Mouse (Mus musculus) limb, embryonic 10.5 days (tissue): ENCODE measurements around the gene Mdga1. TPM values are rescaled to one million over a fixed set of nuclear protein-coding genes. Genes with fewer than 3 reads are reported as not detected.

Experiments
- DNase-seq: peaks from one replicate; pipeline ENCODE4 v3.0.0-alpha.2; 2017; ENCODE audit warnings: low spot score
- H3K27ac ChIP-seq: fragments of 300-500 bp; sonication (generic); 2 replicates; pipeline ENCODE4 v1.5.1; 2016; ENCODE audit warnings: mild to moderate bottlenecking
- H3K27me3 ChIP-seq: fragments of 300-500 bp; sonication (generic); 2 replicates; pipeline ENCODE4 v1.6.1; 2016; ENCODE audit warnings: low read depth, mild to moderate bottlenecking; ENCODE audit not compliant: poor library complexity, severe bottlenecking
- H3K36me3 ChIP-seq: fragments of 300-500 bp; sonication (generic); 2 replicates; pipeline ENCODE4 v1.6.1; 2016; ENCODE audit warnings: mild to moderate bottlenecking, moderate library complexity
- H3K4me1 ChIP-seq: fragments of 300-500 bp; sonication (generic); 2 replicates; pipeline ENCODE4 v1.6.1; 2016
- H3K4me3 ChIP-seq: fragments of 300-500 bp; sonication (generic); 2 replicates; pipeline ENCODE4 v1.5.1; 2016; ENCODE audit warnings: mild to moderate bottlenecking, moderate library complexity
- H3K9me3 ChIP-seq: fragments of 300-500 bp; sonication (generic); replicated peaks from 2 replicates; pipeline ENCODE4 v1.6.1; 2016; ENCODE audit warnings: mild to moderate bottlenecking
- WGBS: fragments of 180-500 bp; shearing (Covaris S2); methylation state at CpG from one replicate; pipeline ENCODE4 v1.1.7; 2016; 5-methylcytosine and 5-hydroxymethylcytosine counted together
- polyA plus RNA-seq: library from polyadenylated mRNA; unstranded; fragments of >200 nt; fragmentation: Nextera tagmentation; extraction: Ambion mirVana; gene quantifications from 2 replicates; pipeline ENCODE4 v1.2.1, GENCODE M21; 2016

Gene Mdga1
- polyA plus RNA-seq, 1 experiment from 2014 or later: 4.0 TPM

- Histone ChIP-seq H3K9me3 (no peaks in the 10 kb centered on the region), H3K36me3 (no peaks in the 10 kb centered on the region), H3K4me1 (no peaks in the 10 kb centered on the region), H3K27me3 (no peaks in the 10 kb centered on the region), H3K4me3 (no peak overlapping the region), H3K27ac (no peak overlapping the region)
- 86% methylated on average over 4 of the region's 4 CpGs for WGBS
- DNase-seq: no peak
These were observed 24.6 kb upstream of the Mdga1 start for GRCm38 (mm10) chr17:29994459-29994858.

GRCm38 (mm10) chr17:29994011-29994410 lies 24.1 kb upstream of the Mdga1 start:
- Histone ChIP-seq H3K9me3 (no peaks in the 10 kb centered on the region), H3K4me1 (no peaks in the 10 kb centered on the region), H3K27ac (no peak overlapping the region), H3K27me3 (no peaks in the 10 kb centered on the region), H3K4me3 (no peak overlapping the region), H3K36me3 (no peaks in the 10 kb centered on the region)
- WGBS: 84% methylated on average over 3 of the region's 3 CpGs
- DNase-seq: no peak

GRCm38 (mm10) chr17:29993488-29993887 lies 23.6 kb upstream of the Mdga1 start:
- H3K27me3 ChIP-seq: no peaks in the 10 kb centered on the region
- no peaks in the 10 kb centered on the region for H3K4me1 ChIP-seq
- no peaks in the 10 kb centered on the region for H3K36me3 ChIP-seq
- DNase-seq: no peak
- 78% methylated on average over 8 of the region's 8 CpGs for WGBS
- H3K27ac ChIP-seq: no peak overlapping the region
- no peaks in the 10 kb centered on the region for H3K9me3 ChIP-seq
- H3K4me3 ChIP-seq: no peak overlapping the region

GRCm38 (mm10) chr17:29990845-29991244 lies 21.0 kb upstream of the Mdga1 start:
- WGBS: 90% methylated on average over 2 of the region's 2 CpGs
- DNase-seq: no peak
- Histone ChIP-seq H3K9me3 (no peaks in the 10 kb centered on the region), H3K27ac (no peak overlapping the region), H3K4me3 (no peak overlapping the region), H3K27me3 (no peaks in the 10 kb centered on the region), H3K36me3 (no peaks in the 10 kb centered on the region), H3K4me1 (0 out of 2 replicates have a peak, but pooled peaks cover 3% of the 10 kb centered on the region)

GRCm38 (mm10) chr17:29990136-29990535 lies 20.2 kb upstream of the Mdga1 start:
- Histone ChIP-seq H3K36me3 (no peaks in the 10 kb centered on the region), H3K4me1 (0 out of 2 replicates have a peak, but pooled peaks cover 3% of the 10 kb centered on the region), H3K27ac (no peak overlapping the region), H3K9me3 (no peaks in the 10 kb centered on the region), H3K27me3 (no peaks in the 10 kb centered on the region), H3K4me3 (no peak overlapping the region)
- no peak for DNase-seq
- 84% methylated on average over 3 of the region's 3 CpGs for WGBS

GRCm38 (mm10) chr17:29989653-29990052 lies 19.8 kb upstream of the Mdga1 start:
- no peak for DNase-seq
- Histone ChIP-seq H3K27ac (no peak overlapping the region), H3K36me3 (no peaks in the 10 kb centered on the region), H3K9me3 (no peaks in the 10 kb centered on the region), H3K4me1 (0 out of 2 replicates have a peak, but pooled peaks cover 3% of the 10 kb centered on the region), H3K4me3 (no peak overlapping the region), H3K27me3 (no peaks in the 10 kb centered on the region)
- WGBS: 88% methylated on average over 5 of the region's 5 CpGs

- Histone ChIP-seq H3K36me3 (no peaks in the 10 kb centered on the region), H3K27me3 (0 out of 2 replicates have a peak, but pooled peaks cover 4% of the 10 kb centered on the region), H3K27ac (no peak overlapping the region), H3K4me3 (no peak overlapping the region), H3K9me3 (no peaks in the 10 kb centered on the region), H3K4me1 (0 out of 2 replicates have a peak, but pooled peaks cover 3% of the 10 kb centered on the region)
- WGBS: 17% methylated on average over 5 of the region's 5 CpGs
- no peak for DNase-seq
These were observed 18.3 kb upstream of the Mdga1 start for GRCm38 (mm10) chr17:29988141-29988540.

GRCm38 (mm10) chr17:29985534-29985933 lies 15.6 kb upstream of the Mdga1 start:
- no peak overlapping the region for H3K27ac ChIP-seq
- no peak for DNase-seq
- no peak overlapping the region for H3K4me3 ChIP-seq
- 0 out of 2 replicates have a peak, but pooled peaks cover 4% of the 10 kb centered on the region for H3K27me3 ChIP-seq
- 34% methylated on average over 3 of the region's 3 CpGs for WGBS
- H3K9me3 ChIP-seq: no peaks in the 10 kb centered on the region
- H3K4me1 ChIP-seq: peaks cover 7% of the 10 kb centered on the region; the same call in 1 of the 2 replicates
- H3K36me3 ChIP-seq: no peaks in the 10 kb centered on the region

GRCm38 (mm10) chr17:29984931-29985330 lies 15.0 kb upstream of the Mdga1 start:
- DNase-seq: no peak
- Histone ChIP-seq H3K27ac (no peak overlapping the region), H3K4me1 (peaks cover 7% of the 10 kb centered on the region; the same call in 1 of the 2 replicates), H3K36me3 (no peaks in the 10 kb centered on the region), H3K4me3 (no peak overlapping the region), H3K9me3 (no peaks in the 10 kb centered on the region), H3K27me3 (0 out of 2 replicates have a peak, but pooled peaks cover 4% of the 10 kb centered on the region)
- WGBS: 80% methylated on average over 7 of the region's 7 CpGs

GRCm38 (mm10) chr17:29983190-29983589 lies 13.3 kb upstream of the Mdga1 start:
- no peaks in the 10 kb centered on the region for H3K36me3 ChIP-seq
- no peak for DNase-seq
- 90% methylated on average over 5 of the region's 5 CpGs for WGBS
- H3K4me1 ChIP-seq: peaks cover 10% of the 10 kb centered on the region; the same call in 1 of the 2 replicates
- H3K4me3 ChIP-seq: no peak overlapping the region
- no peaks in the 10 kb centered on the region for H3K9me3 ChIP-seq
- no peak overlapping the region for H3K27ac ChIP-seq
- H3K27me3 ChIP-seq: 0 out of 2 replicates have a peak, but pooled peaks cover 9% of the 10 kb centered on the region

GRCm38 (mm10) chr17:29981568-29981967 lies 11.7 kb upstream of the Mdga1 start:
- H3K36me3 ChIP-seq: no peaks in the 10 kb centered on the region
- H3K4me3 ChIP-seq: no peak overlapping the region
- no peaks in the 10 kb centered on the region for H3K9me3 ChIP-seq
- H3K4me1 ChIP-seq: peaks cover 12% of the 10 kb centered on the region
- H3K27me3 ChIP-seq: 0 out of 2 replicates have a peak, but pooled peaks cover 9% of the 10 kb centered on the region
- WGBS: 61% methylated on average over 8 of the region's 8 CpGs
- no peak overlapping the region; the same call in 1 of the 2 replicates for H3K27ac ChIP-seq
- no peak for DNase-seq

- Histone ChIP-seq H3K27ac (no peak overlapping the region), H3K4me1 (peaks cover 16% of the 10 kb centered on the region), H3K4me3 (no peak overlapping the region), H3K27me3 (peaks cover 14% of the 10 kb centered on the region; the same call in 1 of the 2 replicates), H3K9me3 (no peaks in the 10 kb centered on the region), H3K36me3 (no peaks in the 10 kb centered on the region)
- DNase-seq: no peak
- 79% methylated on average over 7 of the region's 7 CpGs for WGBS
These were observed 10.0 kb upstream of the Mdga1 start for GRCm38 (mm10) chr17:29979841-29980240.

- Histone ChIP-seq H3K36me3 (no peaks in the 10 kb centered on the region), H3K4me1 (peaks cover 16% of the 10 kb centered on the region), H3K4me3 (no peak overlapping the region), H3K9me3 (no peaks in the 10 kb centered on the region), H3K27me3 (peaks cover 13% of the 10 kb centered on the region; the same call in 1 of the 2 replicates), H3K27ac (0 out of 2 replicates have a peak overlapping the region, but pooled peaks have one; percentile 7)
- 49% methylated on average over 4 of the region's 4 CpGs for WGBS
- DNase-seq: no peak
These were observed 9.1 kb upstream of the Mdga1 start for GRCm38 (mm10) chr17:29979020-29979419.

- DNase-seq: peak; percentile 91
- Histone ChIP-seq H3K9me3 (no peaks in the 10 kb centered on the region), H3K27ac (no peak overlapping the region), H3K4me3 (no peak overlapping the region), H3K4me1 (peaks cover 27% of the 10 kb centered on the region), H3K27me3 (peaks cover 18% of the 10 kb centered on the region; the same call in 1 of the 2 replicates), H3K36me3 (no peaks in the 10 kb centered on the region)
- WGBS: 9% methylated on average over 8 of the region's 8 CpGs
These were observed 5.8 kb upstream of the Mdga1 start for GRCm38 (mm10) chr17:29975731-29976130.
